Mouse (Mus musculus): ENCODE results near the gene Hyou1.
A peak's percentile ranks its signal among the peaks of the same experiment; 100 is the strongest.

DNA sequence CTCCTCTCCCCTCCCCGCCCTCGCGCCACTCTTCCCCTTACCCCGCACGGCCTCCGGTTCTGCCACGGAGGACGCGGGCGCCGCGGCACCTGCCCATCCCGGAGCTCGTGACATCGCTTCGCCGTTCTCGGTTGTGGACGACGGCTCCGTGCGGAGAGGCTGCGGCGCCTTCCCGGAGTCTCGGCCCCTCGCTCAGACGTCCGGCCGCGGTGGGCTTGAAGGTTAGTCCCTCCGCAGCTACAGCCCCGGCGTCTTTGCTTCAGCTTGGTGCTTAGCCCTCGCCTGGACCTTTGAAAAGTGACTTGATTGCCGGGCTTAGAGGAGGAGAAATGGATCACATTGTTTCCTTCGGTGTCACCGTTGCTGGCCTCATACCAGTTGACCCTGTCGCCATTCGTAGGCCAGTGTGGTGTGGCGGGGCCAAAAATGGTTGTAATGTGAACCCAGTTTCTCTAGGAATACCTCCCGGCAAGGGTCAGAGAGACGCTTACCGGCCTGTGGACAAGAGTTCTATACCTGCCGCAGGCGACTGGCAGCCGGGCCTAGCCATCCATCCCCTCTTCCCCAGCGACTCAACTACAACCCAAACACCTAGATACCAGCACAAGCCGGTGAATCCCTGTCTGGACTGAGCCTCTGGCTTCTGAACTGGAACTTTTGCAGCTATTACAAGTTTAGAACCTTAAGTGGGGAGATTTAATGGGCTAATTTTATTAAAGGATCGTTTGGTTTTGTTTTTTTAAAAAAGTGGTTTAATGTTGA lies 43.8 kb upstream of the Hyou1 start:
- TF ChIP-seq CTCF (IDR thresholded peaks at IDR 0.05; ENCODE audit: control insufficient read depth, insufficient read depth, low read length) (no peak), POLR2A (IDR thresholded peaks at IDR 0.05; ENCODE audit: borderline replicate concordance, control insufficient read depth, low read depth, low read length) (peak; percentile 52; the same call in 1 of the 2 replicates)

Measured in bone marrow, adult 2 months (tissue).